In the genomic region with DNA sequence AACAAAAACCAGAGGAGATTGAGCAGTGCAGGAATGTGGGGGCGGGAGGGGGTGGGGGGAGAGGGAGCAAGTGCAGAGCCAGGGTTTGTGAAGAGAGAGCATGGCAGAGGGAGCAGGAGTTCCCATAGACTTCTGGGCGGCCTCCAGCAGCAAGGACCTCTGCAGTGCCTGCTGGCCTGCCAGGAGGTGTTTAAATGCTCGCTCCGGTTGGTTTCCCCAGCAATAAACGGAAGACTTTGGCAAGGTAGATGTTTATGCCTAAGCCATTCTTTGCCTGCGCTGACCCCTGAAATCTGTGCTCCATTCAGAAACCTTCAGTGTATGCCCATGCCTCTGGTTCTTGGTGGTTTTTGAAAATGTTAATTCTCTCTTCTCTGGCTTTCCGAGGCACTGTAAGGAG, we compare ENCODE assay signal across 8 mouse cellular contexts. TPM values are rescaled to one million over a fixed set of nuclear protein-coding genes. Genes with fewer than 3 reads are reported as not detected.
DNase-seq lines count a peak whose midpoint lies in the region; ATAC-seq and TF ChIP-seq lines count a peak whose summit lies in the region.

No protein-coding gene starts in this region.

- no peak for DNase-seq in heart, postnatal 14 days
- DNase-seq in Patski (ENCODE audit: low read depth, low spot score), result peak; percentile 86
- DNase-seq in liver, embryonic 13.5 days, result no peak
- no peak for DNase-seq in frontal cortex, postnatal 14 days (ENCODE audit: low spot score in 2 of 2)

- H3K9me3 ChIP-seq in heart, embryonic 12.5 days (replicated peaks), result no peaks in the 10 kb centered on the region
- H3K9me3 ChIP-seq in forebrain, embryonic 16.5 days (ENCODE audit: control insufficient read depth, low read length), result no peaks in the 10 kb centered on the region
- H3K9me3 ChIP-seq in liver, embryonic 13.5 days (replicated peaks), result no peaks in the 10 kb centered on the region

- H3K27me3 ChIP-seq in heart, embryonic 12.5 days (replicated peaks), result no peaks in the 10 kb centered on the region
- no peaks in the 10 kb centered on the region for H3K27me3 ChIP-seq in Patski
- no peaks in the 10 kb centered on the region for H3K27me3 ChIP-seq in forebrain, embryonic 16.5 days (replicated peaks; ENCODE audit: control insufficient read depth, insufficient read depth, low read length)
- H3K27me3 ChIP-seq in liver, embryonic 13.5 days, result no peaks in the 10 kb centered on the region

- TF ChIP-seq CTCF in Patski (IDR thresholded peaks at IDR 0.05), result no peak

- intact Hi-C loops in heart, postnatal 14 days (cut with DNase I), result no loop called here

- in situ Hi-C loops in Patski (cut with MboI; ENCODE audit: low pct_unique_long_range_greater_than_20kb), result no loop called here

- peaks cover 34% of the 10 kb centered on the region for H3K36me3 ChIP-seq in heart, embryonic 12.5 days
- H3K36me3 ChIP-seq in forebrain, embryonic 16.5 days (ENCODE audit: control insufficient read depth, insufficient read depth), result no peaks in the 10 kb centered on the region
- peaks cover 81% of the 10 kb centered on the region for H3K36me3 ChIP-seq in liver, embryonic 13.5 days

- H3K27ac ChIP-seq in heart, embryonic 12.5 days (ENCODE audit: poor library complexity, severe bottlenecking), result peak overlapping the region; percentile 84
- H3K27ac ChIP-seq in forebrain, embryonic 16.5 days (ENCODE audit: low read length), result no peak overlapping the region
- peak overlapping the region; percentile 100 for H3K27ac ChIP-seq in liver, embryonic 13.5 days

- H3K9ac ChIP-seq in heart, embryonic 12.5 days, result 0 out of 2 replicates have a peak overlapping the region, but pooled peaks have one; percentile 13
- H3K9ac ChIP-seq in forebrain, embryonic 16.5 days (replicated peaks; ENCODE audit: low read depth, low read length), result no peak overlapping the region
- H3K9ac ChIP-seq in liver, embryonic 13.5 days, result peak overlapping the region; percentile 65

- WGBS in heart, embryonic 12.5 days, result 69% methylated on average over 7 of the region's 7 CpGs
- WGBS in forebrain, embryonic 16.5 days, result 20% methylated on average over 7 of the region's 7 CpGs
- WGBS in liver, embryonic 13.5 days (ENCODE audit: insufficient replicate concordance), result 80% methylated on average over 7 of the region's 7 CpGs

- no peak for ATAC-seq in heart, embryonic 12.5 days (ENCODE audit: insufficient number of reproducible peaks, low FRiP score)
- peak; percentile 66 for ATAC-seq in Patski
- ATAC-seq in forebrain, embryonic 16.5 days, result peak; percentile 60
- no peak for ATAC-seq in liver, embryonic 13.5 days (ENCODE audit: low read depth)
- ATAC-seq in megakaryocyte, adult 5-6 weeks (ENCODE audit: poor library complexity, severe bottlenecking), result no peak
- ATAC-seq in activated CD4-positive, CD25-positive, alpha-beta regulatory T cell, adult 4 months, result no peak

- CTCF ChIA-PET in Patski (lab: Charles Lee), result no interaction called here

- H3K4me1 ChIP-seq in heart, embryonic 12.5 days (replicated peaks), result peaks cover 55% of the 10 kb centered on the region
- H3K4me1 ChIP-seq in forebrain, embryonic 16.5 days (replicated peaks; ENCODE audit: control insufficient read depth, insufficient read depth, low read length), result peaks cover 15% of the 10 kb centered on the region
- H3K4me1 ChIP-seq in liver, embryonic 13.5 days (replicated peaks), result peaks cover 100% of the 10 kb centered on the region

- POLR2A ChIA-PET in Patski (lab: Charles Lee), result interaction anchor here (2.9 kb wide), 1 partner anchor 19 kb away, joined by 12 read pairs; a partner anchor contains a TSS

- no peak overlapping the region for H3K4me3 ChIP-seq in heart, embryonic 12.5 days
- no peak overlapping the region for H3K4me3 ChIP-seq in forebrain, embryonic 16.5 days (replicated peaks; ENCODE audit: low read length)
- H3K4me3 ChIP-seq in liver, embryonic 13.5 days (replicated peaks), result 0 out of 2 replicates have a peak overlapping the region, but pooled peaks have one; percentile 21

- H3K4me2 ChIP-seq in heart, embryonic 12.5 days, result no peak overlapping the region
- H3K4me2 ChIP-seq in forebrain, embryonic 16.5 days (ENCODE audit: low read length), result no peak overlapping the region
- peak overlapping the region; percentile 66 for H3K4me2 ChIP-seq in liver, embryonic 13.5 days

RNA-seq across cellular contexts. Expression of a gene that starts 19.0 kb away (rescaled TPM):
- 165 and 166 TPM in 2 replicates for polyA plus RNA-seq in heart, embryonic 12.5 days (2016; fragmentation: Nextera tagmentation; extraction: Ambion mirVana)
- 100 to 1,000 TPM; 166 to 175 TPM for total RNA-seq in heart, postnatal 14 days (2021)
- 91.3 TPM for polyA plus RNA-seq in Patski (2021)
- 20.3 and 25.9 TPM in 2 replicates for polyA plus RNA-seq in forebrain, embryonic 16.5 days (2015; fragmentation: Nextera tagmentation; extraction: Ambion mirVana)
- polyA plus RNA-seq in liver, embryonic 13.5 days (2015; fragmentation: Nextera tagmentation; extraction: Ambion mirVana), result 352 and 354 TPM in 2 replicates
- 1.7 and 2.0 TPM in 2 replicates for total RNA-seq in megakaryocyte, adult 5-6 weeks (2015)
- total RNA-seq in megakaryocyte, adult 5-6 weeks (2017), result 1.0 and 1.1 TPM in 2 replicates
- polyA plus RNA-seq in activated CD4-positive, CD25-positive, alpha-beta regulatory T cell, adult 4 months (2017; shearing (Covaris generic)), result not detected

Comparison
In these comparisons a context has a peak if more than half of its experiments do, and no peak if none do; other contexts are left out.
1. ATAC-seq: peak in Patski (single experiment) and forebrain, embryonic 16.5 days (single experiment); none in heart, embryonic 12.5 days (single experiment), liver, embryonic 13.5 days (single experiment), megakaryocyte, adult 5-6 weeks (single experiment) and activated CD4-positive, CD25-positive, alpha-beta regulatory T cell, adult 4 months (single experiment).
2. RNA of a gene that starts 19.0 kb away (polyA plus RNA-seq): 352 to 354 TPM in liver, embryonic 13.5 days, 165 to 166 TPM in heart, embryonic 12.5 days, 91.3 TPM in Patski (single experiment) and 20.3 to 25.9 TPM in forebrain, embryonic 16.5 days; not detected in activated CD4-positive, CD25-positive, alpha-beta regulatory T cell, adult 4 months; every median in the first group is over 10 times any median in the second.